Mouse (Mus musculus) embryo, embryonic 11 days (tissue): ENCODE results near the gene Gm37419.

Experiments
- DNase-seq: peaks from one replicate; pipeline ENCODE4 v3.0.0-alpha.2; 2015

Gm37419 gene

GRCm38 (mm10) chr16:23988466-23989208 is at the start of gene Gm37419, which contains the start of gene Bcl6:
Gene Gm37419 (plus strand): TSS chr16:23988482.
Gene Bcl6 (minus strand): TSS chr16:23988852.
- peak; percentile 94 for DNase-seq

DNA sequence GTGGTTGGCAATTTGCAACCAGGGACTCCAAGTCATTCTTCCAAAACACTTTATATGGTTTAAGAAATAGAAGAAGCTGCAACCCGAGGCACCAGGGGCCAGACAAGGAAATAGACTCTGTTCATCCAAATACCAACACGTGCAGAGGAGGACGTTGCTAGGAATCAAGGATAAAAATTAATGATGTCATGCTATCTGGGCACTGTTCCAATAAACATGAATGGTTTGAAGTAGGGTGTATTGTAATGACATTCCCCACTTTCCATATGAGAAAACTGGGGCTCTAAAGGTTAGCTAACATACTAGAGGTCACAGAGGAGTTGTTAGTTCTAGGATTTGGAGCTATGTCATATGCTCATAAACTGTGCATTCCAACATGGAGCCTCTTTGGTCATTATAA is 43.5 kb upstream of the Gm37419 start:
- DNase-seq, result no peak

GRCm38 (mm10) chr16:23947654-23948053 is 40.6 kb upstream of the Gm37419 start:
- DNase-seq, result no peak

GRCm38 (mm10) chr16:23952101-23952727 is 36.1 kb upstream of the Gm37419 start:
- no peak for DNase-seq

GRCm38 (mm10) chr16:23953189-23953958 is 34.9 kb upstream of the Gm37419 start:
- DNase-seq, result peak; percentile 75

DNA sequence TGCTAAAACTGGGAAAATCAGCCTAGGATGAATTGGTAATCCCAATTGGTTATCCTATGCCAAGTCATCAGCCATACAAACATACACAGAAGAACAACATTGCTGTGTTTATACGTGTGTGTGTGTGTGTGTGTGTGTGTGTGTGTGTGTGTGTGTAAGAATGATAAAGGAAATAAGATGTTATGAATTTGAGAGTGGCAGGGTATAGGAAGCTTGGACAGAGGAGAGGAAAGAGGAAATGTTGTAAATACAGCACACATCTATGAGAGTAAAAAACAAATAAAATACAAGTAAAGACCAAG is 34.4 kb upstream of the Gm37419 start:
- no peak for DNase-seq

- DNase-seq, result no peak
These were observed 29.3 kb upstream of the Gm37419 start for GRCm38 (mm10) chr16:23958938-23959337.

- no peak for DNase-seq
These were observed 25.9 kb upstream of the Gm37419 start for GRCm38 (mm10) chr16:23962401-23962800.

GRCm38 (mm10) chr16:23963896-23964668 is 24.2 kb upstream of the Gm37419 start:
- DNase-seq, result no peak

DNA sequence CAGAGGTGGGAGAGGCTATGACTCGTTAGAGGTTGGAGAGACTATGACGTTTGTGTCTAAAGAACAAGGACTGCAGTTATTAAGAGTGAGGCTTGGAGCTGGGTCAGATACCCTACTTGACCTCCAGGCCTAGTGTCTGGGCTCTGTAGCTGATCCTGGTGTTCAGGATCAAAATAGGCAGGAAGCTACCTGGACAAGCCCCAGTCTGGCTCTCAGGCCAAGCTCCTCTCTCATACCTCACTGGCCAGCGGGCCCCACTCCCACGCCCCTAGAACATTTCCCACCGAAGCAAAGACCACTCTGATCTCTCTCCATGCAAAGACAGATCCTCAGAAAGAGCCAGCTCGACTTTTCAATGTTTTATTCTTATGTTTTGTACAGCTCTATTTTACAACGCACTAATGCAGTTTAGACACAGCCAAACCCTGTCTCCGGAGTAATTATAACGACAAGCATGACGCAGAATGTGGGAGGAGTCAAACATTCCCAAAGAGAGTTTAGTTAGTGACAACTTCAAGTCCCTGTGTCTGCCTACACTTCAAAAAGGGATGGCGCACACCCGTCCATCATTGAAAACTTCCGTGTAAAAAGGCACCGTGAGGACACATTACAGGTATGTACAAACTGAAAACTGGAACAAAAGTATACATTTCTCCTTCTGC is 23.4 kb upstream of the Gm37419 start:
- no peak for DNase-seq

DNA sequence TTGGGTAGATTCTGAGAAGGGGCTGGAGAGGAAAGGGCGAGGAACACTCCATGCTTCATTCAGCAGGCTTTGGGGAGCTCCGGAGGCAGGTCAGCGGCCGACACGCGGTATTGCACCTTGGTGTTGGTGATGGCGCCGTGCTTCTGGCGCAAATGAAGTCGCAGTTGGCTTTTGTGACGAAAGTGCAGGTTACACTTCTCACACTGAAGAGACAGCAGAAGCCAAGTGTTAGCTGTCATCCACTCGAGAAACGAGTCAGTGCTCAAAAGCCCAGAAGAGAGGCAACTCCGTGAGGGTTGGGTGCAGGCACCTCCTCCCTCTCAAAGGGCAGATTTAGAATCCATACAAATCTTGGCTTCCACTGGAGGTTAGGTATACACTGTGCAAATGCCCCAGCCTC is 22.2 kb upstream of the Gm37419 start:
- DNase-seq, result no peak

DNA sequence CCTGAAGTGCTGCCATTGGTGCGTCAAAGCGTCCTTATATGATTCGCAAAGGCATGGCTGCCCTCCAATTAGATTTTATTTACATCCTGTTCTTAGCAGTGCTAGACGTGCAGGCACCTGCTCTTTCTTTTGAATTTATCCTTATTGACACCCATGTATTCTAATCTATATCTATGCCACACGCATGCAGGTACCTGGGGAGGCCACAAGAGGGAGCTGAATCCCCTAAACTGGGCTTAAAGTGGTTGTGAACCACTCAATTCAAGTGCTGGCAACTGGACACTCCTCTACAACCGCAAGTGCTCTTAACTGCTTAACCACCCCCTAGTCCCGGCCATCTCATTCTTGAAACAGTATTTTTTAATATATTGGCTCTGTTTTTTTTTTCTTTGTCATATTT is 21.0 kb upstream of the Gm37419 start:
- no peak for DNase-seq

DNA sequence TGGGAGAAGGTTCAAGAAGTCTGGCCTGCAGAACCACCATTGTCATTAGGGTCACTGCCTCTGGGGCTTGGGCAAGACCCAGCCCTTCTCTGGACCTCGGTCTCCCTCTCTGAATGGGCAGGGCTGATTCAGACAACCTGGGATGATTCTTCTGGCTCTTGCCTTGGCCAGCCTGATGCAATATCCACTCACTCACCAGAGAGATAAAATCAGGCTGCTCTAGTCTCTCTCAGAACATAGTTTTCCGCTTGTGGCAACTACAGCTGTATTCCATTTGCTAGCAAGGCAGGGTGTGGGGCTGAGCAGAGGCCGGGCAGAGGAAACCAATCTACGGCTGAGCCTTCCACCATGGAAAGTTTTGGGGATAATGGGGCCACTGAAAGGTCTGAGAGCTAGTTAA is 19.4 kb upstream of the Gm37419 start:
- no peak for DNase-seq

DNA sequence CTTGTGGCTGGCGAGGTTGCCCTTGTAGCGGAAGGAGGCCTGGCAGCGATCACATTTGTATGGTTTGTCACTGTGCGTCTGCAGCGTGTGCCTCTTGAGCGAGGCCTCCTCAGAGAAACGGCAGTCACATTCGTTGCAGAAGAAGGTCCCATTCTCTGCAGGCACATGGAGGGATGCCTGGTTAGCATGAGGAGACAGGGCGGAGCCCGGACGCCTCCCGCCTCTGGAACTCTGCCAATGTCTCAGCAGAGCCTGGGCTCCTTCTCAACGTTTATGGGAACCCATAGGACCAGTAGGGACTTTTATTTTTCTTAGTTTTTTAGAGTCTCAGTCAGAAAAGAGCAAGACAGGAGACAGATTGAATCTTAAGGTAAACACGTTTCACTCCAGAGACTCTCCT is 18.4 kb upstream of the Gm37419 start:
- no peak for DNase-seq

- no peak for DNase-seq
These were observed 16.0 kb upstream of the Gm37419 start for GRCm38 (mm10) chr16:23972126-23972740.

- DNase-seq, result no peak
These were observed 15.4 kb upstream of the Gm37419 start for GRCm38 (mm10) chr16:23972901-23973300.

DNA sequence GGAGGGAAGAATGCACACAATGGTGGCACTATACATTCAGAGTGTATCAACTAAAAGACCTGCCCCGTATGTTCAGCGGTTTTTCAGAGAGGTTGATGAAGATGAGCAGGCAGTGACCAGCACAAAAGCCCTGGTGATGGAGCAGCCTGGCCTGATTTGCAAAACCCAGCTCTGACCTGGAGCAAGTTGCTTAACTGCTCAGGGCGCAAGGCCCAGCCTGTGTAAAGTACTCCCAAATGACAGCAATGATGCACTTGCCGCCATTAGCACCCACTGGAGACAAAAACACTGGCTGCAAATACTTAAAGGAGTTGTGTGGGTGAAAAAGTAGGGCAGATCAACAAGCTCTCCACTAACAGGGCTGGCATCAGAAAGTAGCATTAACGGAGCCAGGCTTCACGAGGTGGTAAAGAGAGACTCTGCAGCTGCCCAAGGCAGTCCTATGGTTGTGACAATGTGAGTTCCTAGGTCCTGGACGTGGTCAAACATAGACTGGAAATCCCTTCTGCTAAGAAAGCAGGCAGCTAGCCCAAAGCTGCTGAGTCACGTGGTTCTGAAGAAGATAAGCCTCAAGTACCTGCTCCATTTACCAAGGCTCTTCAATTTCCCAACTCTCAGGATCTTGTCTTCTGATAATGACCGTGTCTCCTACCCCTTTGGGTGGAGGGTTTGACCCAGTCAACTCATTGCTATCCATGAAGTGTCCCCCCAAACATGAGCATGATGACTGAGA is 14.5 kb upstream of the Gm37419 start:
- no peak for DNase-seq

DNA sequence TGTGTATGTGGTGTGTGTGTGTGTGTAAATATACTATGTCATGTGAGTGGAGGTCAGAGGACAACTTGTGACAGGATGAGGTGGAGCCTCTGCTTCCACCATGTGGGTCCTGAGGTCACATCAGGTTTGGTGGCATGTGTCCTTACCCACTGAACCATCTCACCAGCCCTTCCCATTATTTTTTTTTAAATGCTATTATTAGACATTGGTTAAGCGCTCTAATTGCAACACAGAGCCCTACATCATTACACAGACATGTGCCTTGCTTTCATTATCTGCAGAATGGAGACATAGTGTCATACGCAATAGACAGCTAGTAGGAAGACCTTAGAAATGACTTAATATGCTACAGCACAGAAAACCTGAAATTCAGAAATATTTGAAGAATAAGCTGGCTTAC is 12.1 kb upstream of the Gm37419 start:
- no peak for DNase-seq

DNA sequence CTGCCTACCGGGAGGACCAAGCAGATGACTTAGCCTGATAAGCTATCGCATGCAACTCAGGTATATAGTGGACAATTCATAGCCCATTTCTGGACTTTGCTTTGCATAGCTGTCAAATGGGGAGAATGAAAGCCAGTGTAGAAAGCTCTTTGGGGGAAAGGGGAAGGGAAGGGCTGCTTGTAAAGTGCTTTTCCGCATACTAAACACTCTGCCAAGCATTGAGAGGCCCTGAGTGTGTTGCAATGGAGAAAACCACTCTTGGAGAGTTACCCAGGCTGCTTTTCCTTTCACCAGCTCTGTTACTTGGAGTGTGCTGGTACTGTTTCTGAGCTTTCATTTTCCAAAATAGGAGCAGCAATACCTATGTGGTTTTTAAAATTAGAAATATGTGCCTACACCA is 10.6 kb upstream of the Gm37419 start:
- no peak for DNase-seq

DNA sequence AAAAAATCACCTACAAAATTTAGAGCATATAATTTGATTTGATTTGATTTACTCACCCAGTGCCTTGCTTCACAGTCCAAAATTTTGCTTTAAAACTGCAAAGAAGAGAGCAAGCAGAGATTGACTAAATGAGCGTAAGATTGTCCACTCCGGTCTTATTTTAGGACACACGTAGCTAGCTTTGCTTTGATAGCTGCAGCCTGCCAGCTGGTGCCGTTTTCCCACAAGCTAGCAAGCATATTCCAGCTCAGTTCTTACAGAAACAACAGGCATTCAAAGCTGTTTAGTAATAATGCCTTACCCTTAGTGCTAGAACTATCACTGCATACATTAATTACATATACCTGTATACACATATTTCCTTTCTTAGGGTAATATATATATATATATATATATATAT is 9.8 kb upstream of the Gm37419 start:
- no peak for DNase-seq

DNA sequence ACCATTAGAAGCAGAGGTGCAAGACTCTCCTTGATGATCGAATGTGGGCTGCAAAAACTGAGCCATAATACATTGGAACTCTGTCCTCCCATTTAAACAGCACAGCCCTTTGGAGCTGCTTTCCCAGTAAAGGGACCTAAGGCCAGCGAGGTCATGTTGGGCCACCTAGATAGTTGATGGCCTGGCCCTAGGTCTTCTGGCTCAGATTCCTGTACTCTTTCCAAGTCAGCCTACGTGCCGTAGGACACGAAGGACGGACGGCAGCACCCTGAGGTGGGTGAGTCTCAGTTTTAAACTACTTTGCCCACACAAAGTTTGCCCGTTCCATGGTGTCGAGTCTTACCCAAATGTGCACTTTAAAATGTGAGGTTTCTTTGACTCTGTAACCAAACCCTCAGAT is 8.8 kb upstream of the Gm37419 start:
- DNase-seq, result no peak
